Mouse (Mus musculus): Measurements from ENCODE around the gene Pax8. TPM values are rescaled to one million over a fixed set of nuclear protein-coding genes. Genes with fewer than 3 reads are reported as not detected.

The Pax8 gene
- polyA plus RNA-seq, 1 experiment from 2014 or later: not detected

DNA sequence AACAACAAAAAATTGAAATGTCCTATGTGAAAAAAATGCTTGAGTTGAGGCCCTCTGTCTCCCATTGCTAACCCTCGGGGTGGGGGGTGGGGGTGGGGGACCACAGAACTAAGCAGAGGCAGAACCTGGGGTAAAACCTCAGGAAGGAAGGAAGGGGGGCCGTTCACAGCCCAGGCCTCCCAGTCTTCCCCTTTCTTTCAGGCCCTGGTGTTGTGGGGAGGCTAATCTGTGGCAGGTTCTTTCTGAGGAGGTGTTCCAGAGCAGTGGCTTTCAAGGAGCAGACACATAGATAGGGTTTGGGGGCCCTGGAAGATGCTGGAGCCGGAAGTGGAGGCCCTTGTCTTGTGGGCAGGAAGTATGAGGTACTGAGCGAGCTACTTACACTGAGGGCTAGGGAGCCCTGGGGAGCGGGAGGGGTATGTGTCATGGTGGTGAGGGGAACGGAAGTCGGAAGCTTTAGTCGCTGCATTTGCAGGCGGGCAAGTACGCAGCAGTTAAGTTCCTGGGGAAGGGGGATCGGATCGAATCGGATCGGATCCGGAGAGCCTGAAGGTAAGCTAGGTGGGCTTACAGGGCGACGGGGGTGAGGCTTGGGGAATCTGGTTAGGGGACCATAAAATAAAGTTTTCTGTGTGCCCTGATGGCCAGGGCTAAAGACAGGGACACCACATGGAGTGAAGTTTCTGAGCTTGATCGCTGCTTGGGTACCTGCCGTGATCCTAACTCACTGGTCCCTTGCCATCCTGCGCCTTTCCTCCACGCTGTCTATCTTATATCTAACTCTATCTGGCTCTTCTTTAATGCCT lies 89.0 kb downstream of the Pax8 start:
- no peak overlapping the region for H3K9ac ChIP-seq (ENCODE audit: low read length)
- H3K27ac ChIP-seq (ENCODE audit: low read length): no peak overlapping the region
- peak; percentile 20; the same call in 1 of the 2 replicates for ATAC-seq (ENCODE audit: low read depth)
- WGBS: 81% methylated on average over 21 of the region's 21 CpGs
- H3K4me2 ChIP-seq (ENCODE audit: low read depth, low read length): no peak overlapping the region
- H3K27me3 ChIP-seq (ENCODE audit: control insufficient read depth, insufficient read depth, low read depth, low read length): no peaks in the 10 kb centered on the region
- H3K9me3 ChIP-seq (ENCODE audit: control insufficient read depth, low read length): no peaks in the 10 kb centered on the region
- H3K36me3 ChIP-seq (ENCODE audit: control insufficient read depth, insufficient read depth, low read length): no peaks in the 10 kb centered on the region
- H3K4me3 ChIP-seq (ENCODE audit: low read length): no peak overlapping the region
- no peaks in the 10 kb centered on the region for H3K4me1 ChIP-seq (replicated peaks; ENCODE audit: control insufficient read depth, insufficient read depth, low read length)

DNA sequence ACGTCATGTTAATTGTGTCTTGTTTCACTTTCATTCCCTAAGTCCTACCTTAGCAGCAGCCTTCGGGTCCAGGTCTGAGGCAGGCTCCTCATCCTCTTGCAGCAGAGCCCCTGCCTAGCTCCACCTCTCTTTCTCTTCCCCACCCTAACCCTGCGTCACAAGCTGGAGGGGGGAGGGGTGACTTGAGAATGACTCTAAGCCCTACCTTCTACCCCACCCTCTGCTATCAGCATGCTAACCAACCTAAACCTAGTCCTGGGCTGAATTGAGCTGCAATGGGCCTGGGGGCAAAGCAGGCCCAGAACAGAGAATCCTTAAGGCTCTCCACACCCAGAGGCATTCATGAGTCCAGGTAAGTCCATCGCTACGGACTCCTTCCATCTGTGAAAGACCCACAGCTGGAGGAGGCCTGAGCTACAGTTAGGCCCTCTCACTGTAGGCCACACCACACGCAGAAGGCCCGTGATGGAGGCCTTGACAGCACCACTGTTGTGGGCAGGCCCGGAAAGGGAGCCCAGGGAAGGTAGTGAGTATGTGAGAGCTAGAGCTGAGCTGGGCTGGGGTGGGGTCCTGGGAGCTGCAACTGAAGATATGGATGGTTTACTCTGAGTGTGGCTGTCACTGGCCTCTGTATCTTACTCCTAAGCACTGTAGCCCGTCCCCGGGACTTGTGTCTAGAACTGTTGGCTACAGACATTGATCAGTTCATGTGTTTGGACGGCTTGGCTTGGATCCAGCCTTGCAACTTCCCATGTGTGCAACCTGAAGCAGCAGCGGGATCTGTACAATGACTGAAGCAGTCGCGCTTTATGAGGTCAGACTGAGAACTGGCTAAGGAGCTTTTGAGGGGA lies 90.1 kb downstream of the Pax8 start:
- no peak overlapping the region for H3K4me2 ChIP-seq (ENCODE audit: low read depth, low read length)
- H3K4me1 ChIP-seq (replicated peaks; ENCODE audit: control insufficient read depth, insufficient read depth, low read length): no peaks in the 10 kb centered on the region
- no peak overlapping the region for H3K9ac ChIP-seq (ENCODE audit: low read length)
- H3K27ac ChIP-seq (ENCODE audit: low read length): no peak overlapping the region
- WGBS: 76% methylated on average over 14 of the region's 14 CpGs
- H3K27me3 ChIP-seq (ENCODE audit: control insufficient read depth, insufficient read depth, low read depth, low read length): no peaks in the 10 kb centered on the region
- peak; percentile 34; the same call in 1 of the 2 replicates for ATAC-seq (ENCODE audit: low read depth)
- H3K9me3 ChIP-seq (ENCODE audit: control insufficient read depth, low read length): no peaks in the 10 kb centered on the region
- no peaks in the 10 kb centered on the region for H3K36me3 ChIP-seq (ENCODE audit: control insufficient read depth, insufficient read depth, low read length)
- H3K4me3 ChIP-seq (ENCODE audit: low read length): no peak overlapping the region

DNA sequence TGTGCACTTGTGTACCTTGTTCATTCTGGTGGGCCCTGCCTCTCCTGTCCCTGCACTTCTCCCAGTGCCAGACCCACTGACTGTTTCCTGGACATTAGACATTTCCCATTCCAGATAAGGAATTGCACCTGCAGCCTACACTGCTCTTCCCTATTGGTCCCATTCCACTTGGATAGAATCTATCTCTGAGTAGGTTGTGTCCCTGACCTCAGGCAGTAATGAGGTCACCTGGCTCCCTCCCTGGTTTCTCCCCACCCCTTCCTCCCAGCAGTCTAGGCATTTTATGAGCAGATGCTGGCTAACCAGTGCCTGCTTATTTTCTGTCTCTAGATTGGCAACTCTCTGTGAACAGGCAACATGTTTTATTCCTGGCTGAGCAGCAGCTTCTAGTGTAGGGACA lies 91.0 kb downstream of the Pax8 start:
- H3K9me3 ChIP-seq (ENCODE audit: control insufficient read depth, low read length): no peaks in the 10 kb centered on the region
- H3K4me3 ChIP-seq (ENCODE audit: low read length): no peak overlapping the region
- H3K27me3 ChIP-seq (ENCODE audit: control insufficient read depth, insufficient read depth, low read depth, low read length): no peaks in the 10 kb centered on the region
- no peak overlapping the region for H3K4me2 ChIP-seq (ENCODE audit: low read depth, low read length)
- no peak for ATAC-seq (ENCODE audit: low read depth)
- no peaks in the 10 kb centered on the region for H3K4me1 ChIP-seq (replicated peaks; ENCODE audit: control insufficient read depth, insufficient read depth, low read length)
- no peaks in the 10 kb centered on the region for H3K36me3 ChIP-seq (ENCODE audit: control insufficient read depth, insufficient read depth, low read length)
- no peak overlapping the region for H3K9ac ChIP-seq (ENCODE audit: low read length)
- H3K27ac ChIP-seq (ENCODE audit: low read length): no peak overlapping the region

DNA sequence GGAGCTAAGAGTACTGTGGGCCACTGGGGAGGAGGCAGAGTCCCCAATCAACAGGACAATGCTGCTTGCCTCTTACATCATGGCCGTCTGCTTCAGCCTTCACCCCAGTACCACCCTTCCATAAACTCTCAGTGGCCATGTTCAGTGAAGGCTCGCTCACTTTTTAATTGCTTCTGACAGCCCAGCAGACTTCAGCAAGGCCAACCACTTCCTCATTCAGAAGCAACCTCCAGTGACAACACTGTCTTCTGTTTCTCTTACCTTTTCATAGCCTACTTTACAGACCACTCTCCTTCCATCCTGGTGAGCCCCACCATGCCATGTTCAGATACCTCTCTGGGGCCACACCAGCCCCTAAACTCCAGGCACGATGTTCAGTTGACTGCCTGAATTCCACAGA lies 91.8 kb downstream of the Pax8 start:
- Histone ChIP-seq H3K4me2 (ENCODE audit: low read depth, low read length) (no peak overlapping the region), H3K27ac (ENCODE audit: low read length) (no peak overlapping the region), H3K9me3 (ENCODE audit: control insufficient read depth, low read length) (no peaks in the 10 kb centered on the region), H3K36me3 (ENCODE audit: control insufficient read depth, insufficient read depth, low read length) (no peaks in the 10 kb centered on the region), H3K4me3 (ENCODE audit: low read length) (no peak overlapping the region), H3K9ac (ENCODE audit: low read length) (no peak overlapping the region), H3K4me1 (replicated peaks; ENCODE audit: control insufficient read depth, insufficient read depth, low read length) (no peaks in the 10 kb centered on the region), H3K27me3 (ENCODE audit: control insufficient read depth, insufficient read depth, low read depth, low read length) (no peaks in the 10 kb centered on the region)
- ATAC-seq (ENCODE audit: low read depth): no peak
- 76% methylated on average over 3 of the region's 3 CpGs for WGBS

DNA sequence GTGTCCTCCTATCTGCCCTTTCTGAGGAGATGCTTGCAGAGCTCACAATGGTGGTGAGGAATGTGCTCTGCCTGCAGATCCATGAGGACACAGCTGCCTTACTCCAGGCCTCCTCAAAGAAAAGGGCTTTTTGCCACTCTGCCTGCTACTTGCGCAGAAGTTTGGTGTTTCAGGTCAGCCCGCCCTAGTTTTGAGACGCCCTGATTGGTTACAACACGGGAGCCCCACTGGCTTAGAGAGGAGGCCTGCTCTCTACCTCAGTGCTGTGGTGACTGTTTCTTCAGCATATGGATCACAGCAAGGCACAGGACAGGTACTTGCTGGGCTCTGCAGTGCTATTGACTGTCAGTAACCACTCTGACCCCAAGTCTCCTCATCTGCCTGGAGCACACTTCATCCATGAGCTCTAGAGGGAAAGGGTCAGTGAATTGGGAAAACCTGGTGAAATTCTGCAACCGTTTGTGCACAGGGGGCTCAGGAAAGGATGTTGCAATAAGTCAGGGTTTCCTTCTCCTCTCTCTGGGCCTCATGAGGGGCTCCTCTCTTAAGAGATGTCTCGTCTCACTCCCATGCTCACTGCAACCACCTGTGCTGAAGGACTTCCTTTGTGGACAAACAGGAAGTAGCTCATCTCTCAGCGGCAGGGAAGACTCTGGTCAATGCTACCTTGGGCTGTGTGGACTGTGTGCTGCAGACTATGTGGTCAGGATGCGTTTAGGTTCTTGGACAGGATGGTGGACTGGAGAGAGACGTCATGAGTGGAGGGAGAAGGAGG lies 92.8 kb downstream of the Pax8 start:
- no peak overlapping the region for H3K4me3 ChIP-seq (ENCODE audit: low read length)
- 63% methylated on average over 9 of the region's 9 CpGs for WGBS
- H3K4me1 ChIP-seq (replicated peaks; ENCODE audit: control insufficient read depth, insufficient read depth, low read length): no peaks in the 10 kb centered on the region
- H3K27me3 ChIP-seq (ENCODE audit: control insufficient read depth, insufficient read depth, low read depth, low read length): no peaks in the 10 kb centered on the region
- H3K27ac ChIP-seq (ENCODE audit: low read length): no peak overlapping the region
- no peaks in the 10 kb centered on the region for H3K9me3 ChIP-seq (ENCODE audit: control insufficient read depth, low read length)
- no peak for ATAC-seq (ENCODE audit: low read depth)
- no peak overlapping the region for H3K4me2 ChIP-seq (ENCODE audit: low read depth, low read length)
- H3K9ac ChIP-seq (ENCODE audit: low read length): no peak overlapping the region
- no peaks in the 10 kb centered on the region for H3K36me3 ChIP-seq (ENCODE audit: control insufficient read depth, insufficient read depth, low read length)

DNA sequence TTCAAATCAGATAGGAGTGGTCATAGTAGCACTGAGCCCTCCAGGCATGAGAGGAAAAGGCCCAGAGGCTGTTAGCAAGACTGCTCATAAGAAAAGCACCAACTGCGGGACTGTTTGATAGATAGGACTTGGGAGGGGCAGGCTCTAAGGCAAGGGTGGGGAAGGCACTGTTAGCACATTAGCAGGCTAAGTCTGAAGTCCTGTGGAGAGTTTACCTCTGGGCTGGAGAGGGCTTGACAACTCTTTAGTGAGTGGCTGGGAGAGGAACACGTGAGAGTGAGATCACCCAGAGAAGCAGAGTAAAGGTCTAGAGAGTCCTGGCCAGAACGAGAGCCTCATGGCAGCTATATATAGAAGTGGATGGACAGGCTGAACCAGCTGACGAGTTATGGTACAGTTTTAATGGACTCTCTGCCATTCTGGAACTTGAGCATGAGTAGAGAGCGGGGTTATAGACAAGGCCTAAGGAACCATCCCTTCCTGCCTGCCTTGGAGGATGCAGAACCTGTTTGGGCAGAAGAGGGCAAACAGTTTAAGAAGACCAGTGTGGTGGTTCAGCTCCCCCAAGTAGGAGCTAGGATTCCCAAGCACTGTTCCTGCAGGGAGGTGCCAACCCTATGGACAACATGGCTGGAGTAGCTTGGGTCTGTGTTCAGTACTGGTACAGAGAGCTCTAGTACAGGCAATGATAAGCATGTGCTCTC lies 96.5 kb downstream of the Pax8 start:
- no peak overlapping the region for H3K27ac ChIP-seq (ENCODE audit: low read length)
- H3K4me3 ChIP-seq (ENCODE audit: low read length): no peak overlapping the region
- 44% methylated on average over 5 of the region's 5 CpGs for WGBS
- no peaks in the 10 kb centered on the region for H3K27me3 ChIP-seq (ENCODE audit: control insufficient read depth, insufficient read depth, low read depth, low read length)
- peak; percentile 89 for ATAC-seq (ENCODE audit: low read depth)
- no peak overlapping the region for H3K4me2 ChIP-seq (ENCODE audit: low read depth, low read length)
- H3K4me1 ChIP-seq (replicated peaks; ENCODE audit: control insufficient read depth, insufficient read depth, low read length): no peaks in the 10 kb centered on the region
- H3K9ac ChIP-seq (ENCODE audit: low read length): no peak overlapping the region
- H3K9me3 ChIP-seq (ENCODE audit: control insufficient read depth, low read length): no peaks in the 10 kb centered on the region
- H3K36me3 ChIP-seq (ENCODE audit: control insufficient read depth, insufficient read depth, low read length): no peaks in the 10 kb centered on the region

Other genes with a start within 250 kb of the Pax8 start
- 0.34 TPM in 1 of 2 replicates, not detected in the other for gene Il1f5, start 198.6 kb downstream of the Pax8 start, polyA plus RNA-seq (2015; fragmentation: Nextera tagmentation; extraction: Ambion mirVana)
- gene Il1f10, start 184.4 kb downstream of the Pax8 start, polyA plus RNA-seq (2015; fragmentation: Nextera tagmentation; extraction: Ambion mirVana): not detected in 2 replicates
- 0.19 and 1.0 TPM in 2 replicates for gene Il1rn, start 138.7 kb downstream of the Pax8 start, polyA plus RNA-seq (2015; fragmentation: Nextera tagmentation; extraction: Ambion mirVana)
- gene Psd4, start 108.0 kb downstream of the Pax8 start, polyA plus RNA-seq (2015; fragmentation: Nextera tagmentation; extraction: Ambion mirVana): 2.3 and 3.4 TPM in 2 replicates

Measured in lung, embryonic 16.5 days (tissue).